In the genomic region with DNA sequence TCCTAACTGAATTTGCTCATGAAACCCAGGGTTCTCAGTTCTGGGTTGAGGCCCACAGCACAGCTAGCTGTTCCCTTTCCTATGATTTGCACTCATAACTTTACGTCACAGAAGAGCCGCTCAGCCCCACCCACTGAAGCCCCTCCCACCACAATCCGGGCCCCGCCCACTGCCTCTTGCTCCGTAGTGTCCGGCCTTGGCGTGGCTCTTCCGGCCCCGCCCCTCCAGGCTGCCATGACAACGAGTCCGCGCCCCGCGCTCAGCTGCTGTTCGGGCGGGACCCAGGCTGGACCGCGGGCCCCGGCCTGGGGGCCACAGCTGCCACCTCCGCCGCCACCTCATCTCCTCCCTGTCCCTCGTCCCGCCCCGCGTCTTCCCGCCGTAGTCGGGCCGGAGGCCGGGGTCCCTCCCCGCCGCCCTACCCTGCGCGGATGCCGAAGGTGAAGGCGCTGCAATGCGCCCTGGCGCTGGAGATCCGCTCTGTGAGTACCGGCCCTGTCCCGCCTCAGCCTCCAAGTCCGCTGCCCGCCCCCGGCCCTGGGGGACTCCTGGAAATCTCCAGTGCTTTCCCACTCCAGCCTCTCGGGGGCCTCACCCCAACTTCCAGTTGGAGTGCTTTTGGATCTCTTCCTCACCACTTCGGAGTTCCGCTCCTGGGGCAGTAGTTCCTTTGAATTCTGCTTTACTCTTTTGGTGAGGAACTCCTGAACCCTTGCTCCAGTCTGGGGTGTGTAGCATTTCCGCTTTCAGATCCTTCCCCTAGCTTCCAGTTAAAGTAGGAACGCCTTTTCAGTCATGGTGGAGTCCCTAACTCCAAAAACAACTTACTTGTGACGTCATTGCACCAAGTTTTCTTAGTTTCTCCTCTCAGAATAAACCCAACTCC, we compare ENCODE assay signal across 8 mouse cellular contexts. TPM values are rescaled to one million over a fixed set of nuclear protein-coding genes. Genes with fewer than 3 reads are reported as not detected.
DNase-seq lines count a peak whose midpoint lies in the region; ATAC-seq lines count a peak whose summit lies in the region.

A gene (plus strand): TSS at position 209 of the 886 bp plus-strand sequence.

- peak; percentile 75 for ATAC-seq in inflammation-experienced regulatory T-cells, adult 6 months
- ATAC-seq in megakaryocyte progenitor cell, adult 5-6 weeks (replicated peaks; ENCODE audit: poor library complexity): peak; percentile 91

- intact Hi-C loops in gastrocnemius, postnatal 14 days (cut with DNase I; ENCODE audit: low total_unique reads): no loop called here
- intact Hi-C loops in left cerebral cortex, postnatal 10 days (cut with DNase I): no loop called here

- peak; percentile 94 to 97 for DNase-seq in adrenal gland, adult (ENCODE audit: inconsistent age in 2 of 2, low spot score in 1 of 2)
- DNase-seq in embryo, embryonic 10.5 days (ENCODE audit: low spot score): peak; percentile 94
- peak; percentile 90 for DNase-seq in gastrocnemius, postnatal 14 days
- peak; percentile 11 to 92 for DNase-seq in left cerebral cortex, postnatal 10 days (ENCODE audit: extremely low spot score in 1 of 2, low spot score in 2 of 2)
- DNase-seq in right cerebral cortex, postnatal 10 days (ENCODE audit: low spot score in 2 of 2): peak; percentile 60 to 72
- peak; percentile 92 for DNase-seq in urinary bladder, postnatal 14 days (ENCODE audit: low spot score)

RNA-seq across cellular contexts. Expression of the gene that starts here (rescaled TPM):
- total RNA-seq in gastrocnemius, postnatal 14 days (2021): 1 to 10 TPM; 6.8 to 7.9 TPM
- polyA plus RNA-seq in inflammation-experienced regulatory T-cells, adult 6 months (2017; shearing (Covaris generic)): 10 to 100 TPM; 18.6 to 23.5 (median 18.6) TPM
- total RNA-seq in left cerebral cortex, postnatal 10 days (2021): 1 to 10 TPM; 5.6 to 7.3 TPM
- 14.1 and 20.0 TPM in 2 replicates for total RNA-seq in megakaryocyte progenitor cell, adult 5-6 weeks (2015)
- total RNA-seq in megakaryocyte progenitor cell, adult 5-6 weeks (2017): 9.2 and 14.3 TPM in 2 replicates

Comparison
In these comparisons a context has a peak if more than half of its experiments do, and no peak if none do; other contexts are left out.
1. Peak in every context shown above with its lines: DNase-seq and ATAC-seq.